Mouse (Mus musculus) lung, postnatal 10 days (tissue): ENCODE data around the gene Olfr1129.
"Not testable (repeated sequence)": the region's sequence is repeated elsewhere in the genome, so short reads cannot be mapped to it uniquely, and the experiment has no call there.

Experiments
- DNase-seq: peaks from one replicate; pipeline ENCODE4 v3.0.0; 2021

Olfr1129 gene

GRCm38 (mm10) chr2:87573602-87574001, at the start of gene Olfr1129:
Gene Olfr1129, plus strand, starts transcription at chr2:87573902.
- DNase-seq, result not testable (repeated sequence)

- DNase-seq, result not testable (repeated sequence)
These were observed 47.6 kb upstream of the Olfr1129 start for GRCm38 (mm10) chr2:87525899-87526616.

GRCm38 (mm10) chr2:87531496-87531895, 42.2 kb upstream of the Olfr1129 start, which contains the start of gene Olfr153:
Gene Olfr153, plus strand, starts transcription at chr2:87531796.
- DNase-seq, result no peak

- no peak for DNase-seq
These were observed 38.9 kb upstream of the Olfr1129 start for GRCm38 (mm10) chr2:87534826-87535225.

GRCm38 (mm10) chr2:87545442-87545841, 28.3 kb upstream of the Olfr1129 start, which contains the start of gene Olfr1128:
Gene Olfr1128, minus strand, starts transcription at chr2:87545542.
- DNase-seq, result no peak

- DNase-seq, result not testable (repeated sequence)
These were observed 32.2 kb downstream of the Olfr1129 start, which contains the start of gene Olfr1130 for GRCm38 (mm10) chr2:87605912-87606311. Gene Olfr1130, plus strand, starts transcription at chr2:87606212.

GRCm38 (mm10) chr2:87626804-87627203, 53.1 kb downstream of the Olfr1129 start, which contains the start of gene Olfr1131:
Gene Olfr1131, plus strand, starts transcription at chr2:87627104.
- DNase-seq, result no peak
